ENCODE assay signal across 9 mouse cellular contexts in genomic region chr12:80885301-80886288, GRCm38 (mm10). TPM values are rescaled to one million over a fixed set of nuclear protein-coding genes. Genes with fewer than 3 reads are reported as not detected.
DNase-seq lines count a peak whose midpoint lies in the region; ATAC-seq lines count a peak whose summit lies in the region.
"Had no signal": no experiment of that assay in that cellular context is flagged by ENCODE, and none has a peak within 500 bp of the region (broad histone marks: within the 10 kb centered on the region; RNA-seq: fewer than 3 reads in every experiment).

No protein-coding gene starts in this region.

- peak; percentile 47; the same call in 1 of the 2 replicates for ATAC-seq in heart, embryonic 14.5 days (ENCODE audit: insufficient number of reproducible peaks, insufficient read depth, low FRiP score, low read depth)

- peaks cover 4% of the 10 kb centered on the region; the same call in 1 of the 2 replicates for H3K36me3 ChIP-seq in heart, embryonic 14.5 days (ENCODE audit: control insufficient read depth, insufficient read depth, low read length)
- H3K36me3 ChIP-seq in megakaryocyte, embryonic 14.5 days (replicated peaks; ENCODE audit: low read length): peaks cover 13% of the 10 kb centered on the region
- H3K36me3 ChIP-seq: midbrain, embryonic 12.5 days had no signal

- 0 out of 4 replicates have a peak overlapping the region, but pooled peaks of 1 of the 2 experiments have one; percentile 39 for H3K27ac ChIP-seq in heart, embryonic 14.5 days (replicated peaks in 1 of 2; ENCODE audit: control insufficient read depth in 1 of 2, insufficient read depth in 1 of 2, low read depth in 2 of 2, low read length in 2 of 2)
- H3K27ac ChIP-seq: midbrain, embryonic 12.5 days had no signal

- H3K9ac ChIP-seq in heart, embryonic 14.5 days (ENCODE audit: low read length): no peak overlapping the region
- H3K9ac ChIP-seq: midbrain, embryonic 12.5 days had no signal

- peak overlapping the region; percentile 60 for H3K4me2 ChIP-seq in heart, embryonic 14.5 days (ENCODE audit: low read length)
- H3K4me2 ChIP-seq: midbrain, embryonic 12.5 days had no signal

- no peaks in the 10 kb centered on the region for H3K9me3 ChIP-seq in heart, embryonic 14.5 days (ENCODE audit: control insufficient read depth, low read length)
- H3K9me3 ChIP-seq in megakaryocyte, embryonic 14.5 days: peaks cover 7% of the 10 kb centered on the region; the same call in 1 of the 2 replicates

- H3K27me3 ChIP-seq in heart, embryonic 14.5 days (ENCODE audit: control insufficient read depth, insufficient read depth, low read length): no peaks in the 10 kb centered on the region
- no peaks in the 10 kb centered on the region for H3K27me3 ChIP-seq in megakaryocyte, embryonic 14.5 days (replicated peaks)
- H3K27me3 ChIP-seq: midbrain, embryonic 12.5 days had no signal

- WGBS in heart, embryonic 14.5 days: 29% methylated on average over 15 of the region's 15 CpGs

- H3K4me1 ChIP-seq in heart, embryonic 14.5 days (ENCODE audit: control insufficient read depth in 2 of 2, insufficient read depth in 2 of 2, low read length in 2 of 2): peaks cover 5 to 6% of the 10 kb centered on the region in 2 experiments
- peaks cover 26% of the 10 kb centered on the region for H3K4me1 ChIP-seq in megakaryocyte, embryonic 14.5 days
- H3K4me1 ChIP-seq: midbrain, embryonic 12.5 days had no signal

- peak; percentile 25 for DNase-seq in T-cell, adult 2 months (ENCODE audit: low spot score)
- peak; percentile 57 for DNase-seq in embryo, embryonic 10.5 days (ENCODE audit: low spot score)
- DNase-seq in kidney, postnatal 36 days: peak; percentile 49 to 77
- DNase-seq in urinary bladder, postnatal 36 days (ENCODE audit: low spot score in 2 of 2): peak; percentile 30 to 74
- DNase-seq in cerebellum, adult 11 months: no peak
- no peak for DNase-seq in cerebellum, postnatal 4 days (ENCODE audit: low spot score in 2 of 2)

- peak overlapping the region; percentile 25 to 28 for H3K4me3 ChIP-seq in heart, embryonic 14.5 days (ENCODE audit: control insufficient read depth in 1 of 2, insufficient read depth in 1 of 2, low read depth in 1 of 2, low read length in 2 of 2)
- peak overlapping the region; percentile 69 for H3K4me3 ChIP-seq in megakaryocyte, embryonic 14.5 days (replicated peaks)
- H3K4me3 ChIP-seq: midbrain, embryonic 12.5 days had no signal

RNA-seq across cellular contexts. Expression of gene Srsf5, which starts 59.7 kb away (rescaled TPM):
- 208 and 242 TPM in 2 replicates for polyA plus RNA-seq in heart, embryonic 14.5 days (2014; fragmentation: Nextera tagmentation; extraction: Ambion mirVana)
- polyA plus RNA-seq in megakaryocyte, embryonic 14.5 days (2012; ENCODE audit: insufficient read depth, low replicate concordance): 7.2 and 105 TPM in 2 replicates

Comparison
In these comparisons a context has a peak if more than half of its experiments do, and no peak if none do; other contexts are left out.
1. DNase-seq: peak in T-cell, adult 2 months (single experiment), embryo, embryonic 10.5 days (single experiment), kidney, postnatal 36 days (2 of 2) and urinary bladder, postnatal 36 days (2 of 2); none in cerebellum, adult 11 months (single experiment) and cerebellum, postnatal 4 days (0 of 2).